Mouse (Mus musculus) cortical plate, adult 2 months (tissue): Measurements from ENCODE around the gene Olfr1471. TPM values are rescaled to one million over a fixed set of nuclear protein-coding genes. Genes with fewer than 3 reads are reported as not detected.
"Not testable (repeated sequence)": the region's sequence is repeated elsewhere in the genome, so short reads cannot be mapped to it uniquely, and the experiment has no call there.

Source experiments
- H3K27ac ChIP-seq: fragments of 200-500 bp; 2 replicates; pipeline ENCODE4 v1.5.1; 2012; ENCODE audit warnings: low read length, control low read depth, inconsistent platforms; ENCODE audit not compliant: insufficient read depth
- H3K4me1 ChIP-seq: fragments of 200-500 bp; 2 replicates; pipeline ENCODE4 v1.6.1; 2011; ENCODE audit warnings: low read length; ENCODE audit not compliant: control insufficient read depth, insufficient read depth
- H3K4me3 ChIP-seq: fragments of 200-500 bp; 2 replicates; pipeline ENCODE4 v1.5.1; 2011; ENCODE audit warnings: mild to moderate bottlenecking, low read length, control low read depth; ENCODE audit not compliant: insufficient read depth
- CTCF ChIP-seq: fragments of 200-500 bp; IDR thresholded peaks from 2 replicates; pipeline ENCODE4 v1.5.1; 2011; ENCODE audit warnings: mild to moderate bottlenecking, control low read depth, low read length; ENCODE audit not compliant: insufficient read depth; ENCODE audit errors: extremely low read depth
- POLR2A ChIP-seq: fragments of 200-500 bp; IDR thresholded peaks from 2 replicates; pipeline ENCODE4 v1.6.1; 2011; ENCODE audit warnings: mild to moderate bottlenecking, low read length, control low read depth; ENCODE audit not compliant: insufficient read depth; ENCODE audit errors: extremely low read depth
- polyA plus RNA-seq: library from polyadenylated mRNA; depleted of rRNA; stranded (reverse); fragments of >200 nt; gene quantifications from 2 replicates; pipeline ENCODE4 v1.2.3, GENCODE M21; 2012; rRNA removed

The Olfr1471 gene
- not detected in 2 replicates for polyA plus RNA-seq

DNA sequence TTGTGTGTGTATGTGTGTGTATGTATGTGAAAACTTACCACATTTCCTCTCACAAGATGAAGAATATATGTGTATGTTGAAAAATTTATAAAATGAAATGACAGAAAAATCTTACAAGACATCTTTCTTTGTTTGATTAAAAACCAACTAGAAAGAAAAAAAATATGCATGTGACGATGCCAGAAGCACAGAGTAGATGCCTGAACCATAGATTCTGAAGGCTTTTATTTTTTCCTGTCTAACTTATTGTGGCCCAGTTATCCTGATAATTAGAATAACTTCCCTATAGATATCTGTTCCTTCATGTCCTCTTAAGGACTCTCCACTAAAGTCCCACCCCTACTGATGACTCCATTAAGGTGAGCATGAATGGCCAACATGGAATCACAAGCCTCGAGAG lies at the start of gene Olfr1471:
Gene Olfr1471 (plus strand): TSS at position 301 of the 400 bp plus-strand sequence.
- not testable (repeated sequence) for H3K4me3 ChIP-seq, H3K4me1 ChIP-seq, H3K27ac ChIP-seq

DNA sequence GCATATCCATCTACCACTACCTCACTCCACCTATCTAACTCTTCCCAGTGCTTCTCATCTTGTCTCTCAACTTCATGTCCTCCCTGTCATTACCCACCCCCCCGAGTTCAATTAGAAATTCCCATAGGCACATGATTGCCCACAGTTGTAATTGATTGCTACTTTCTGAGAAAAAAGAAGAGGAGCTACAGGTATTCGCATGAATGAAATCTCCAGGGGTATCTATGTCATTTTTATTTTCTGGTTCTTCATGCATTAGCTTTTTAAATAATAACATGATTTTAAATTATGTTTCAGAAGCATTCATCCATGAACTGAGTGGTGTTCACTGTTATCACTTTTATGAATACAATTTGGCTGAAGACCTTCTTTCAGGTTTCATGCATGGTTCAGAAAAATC lies 35.7 kb upstream of the Olfr1471 start, which contains the start of gene Olfr1469:
Gene Olfr1469 (plus strand): TSS at position 301 of the 400 bp plus-strand sequence.
- Histone ChIP-seq H3K4me1 (no peaks in the 10 kb centered on the region), H3K4me3 (no peak within 1 kb of the TSS), H3K27ac (no peak within 1 kb of the TSS)
- TF ChIP-seq POLR2A = no peak
- no peak for TF ChIP-seq CTCF

DNA sequence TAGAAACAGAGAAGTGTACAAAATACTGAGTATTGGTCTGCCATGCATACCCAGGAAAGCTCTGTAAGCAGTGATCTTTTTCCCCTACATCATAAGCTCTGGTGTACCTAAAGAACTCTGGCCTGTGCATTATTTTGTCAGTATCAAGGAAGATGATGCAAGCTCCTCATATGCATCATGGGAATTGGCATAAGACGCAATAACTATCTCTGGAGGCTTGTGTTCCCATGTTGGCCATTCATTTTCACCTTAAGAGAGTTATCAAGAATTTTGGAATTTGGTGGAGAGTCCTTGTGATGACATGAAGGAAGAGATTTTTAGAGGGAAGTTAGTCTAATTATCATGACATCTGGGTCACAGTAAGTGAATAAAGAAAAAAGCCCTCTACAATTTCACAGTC lies 12.8 kb downstream of the Olfr1471 start, which contains the start of gene Olfr1472:
Gene Olfr1472 (minus strand): TSS at position 101 of the 400 bp plus-strand sequence.
- TF ChIP-seq POLR2A = no peak
- no peak for TF ChIP-seq CTCF

DNA sequence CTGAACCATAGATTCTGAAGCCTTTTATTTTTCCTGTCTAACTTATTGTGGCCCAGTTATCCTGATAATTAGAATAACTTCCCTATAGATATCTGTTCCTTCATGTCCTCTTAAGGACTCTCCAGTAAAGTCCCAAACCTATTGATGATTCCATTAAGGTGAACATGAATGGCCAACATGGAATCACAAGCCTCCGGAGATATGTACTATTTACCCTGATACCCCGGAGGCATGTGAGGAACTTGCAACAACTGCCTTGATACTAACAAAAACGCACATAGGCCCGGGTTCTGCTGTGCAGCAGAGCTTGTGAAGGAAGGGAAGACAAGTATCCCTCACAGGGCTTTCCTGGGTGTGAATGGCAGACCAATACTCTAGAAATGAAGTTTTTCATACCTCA lies 26.1 kb downstream of the Olfr1471 start, which contains the start of gene Olfr1474:
Gene Olfr1474 (plus strand): TSS at position 301 of the 400 bp plus-strand sequence.
- not testable (repeated sequence) for H3K27ac ChIP-seq, H3K4me3 ChIP-seq, H3K4me1 ChIP-seq

More for the DNA sequence above, 12.8 kb downstream of the Olfr1471 start, which contains the start of gene Olfr1472:
- no peak within 1 kb of the TSS for H3K27ac ChIP-seq
- H3K4me3 ChIP-seq = no peak within 1 kb of the TSS
- H3K4me1 ChIP-seq = no peaks in the 10 kb centered on the region

DNA sequence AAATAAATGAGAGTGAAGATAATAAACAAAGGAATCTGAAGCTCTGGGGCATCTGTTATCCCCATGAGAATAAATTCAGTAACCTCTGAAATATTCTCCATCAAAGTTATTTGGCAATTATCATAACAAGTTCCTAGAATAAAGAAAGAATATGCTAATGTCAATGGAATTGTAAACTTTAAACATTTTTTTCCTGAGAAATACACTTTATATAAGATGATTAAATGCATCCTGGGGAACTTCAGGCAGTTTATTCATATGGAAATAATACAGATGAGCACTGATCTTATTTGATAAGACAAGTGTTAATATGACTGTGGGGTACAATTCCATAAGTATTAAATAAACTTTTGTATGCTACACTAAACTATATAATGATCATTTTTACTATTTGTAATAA lies 36.9 kb downstream of the Olfr1471 start, which contains the start of gene Olfr1475:
Gene Olfr1475 (minus strand): TSS at position 101 of the 400 bp plus-strand sequence.
- Histone ChIP-seq H3K4me3 (no peak within 1 kb of the TSS), H3K4me1 (no peaks in the 10 kb centered on the region), H3K27ac (no peak within 1 kb of the TSS)
- TF ChIP-seq CTCF (no peak), POLR2A (no peak)

DNA sequence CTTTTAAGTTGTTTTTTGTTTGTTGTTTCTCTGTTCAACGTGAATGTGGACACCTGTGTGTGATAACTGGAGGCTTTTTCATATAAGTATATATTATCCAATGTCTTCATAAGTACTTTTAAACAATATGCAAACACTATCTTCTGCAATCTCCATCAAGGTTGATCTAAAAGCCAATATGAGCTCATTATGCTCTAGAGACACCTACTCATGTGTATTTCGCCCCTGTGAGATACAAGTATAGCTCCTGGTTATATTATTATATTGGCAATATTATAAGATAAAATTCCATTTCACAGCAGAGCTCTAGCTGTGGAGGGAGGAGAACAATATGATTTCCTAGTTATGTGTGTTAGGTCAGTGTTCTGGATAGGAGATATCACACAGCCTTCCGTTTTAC lies 57.0 kb downstream of the Olfr1471 start, which contains the start of gene Olfr1477:
Gene Olfr1477 (plus strand): TSS at position 301 of the 400 bp plus-strand sequence.
- Histone ChIP-seq H3K4me1 (no peaks in the 10 kb centered on the region), H3K27ac (no peak within 1 kb of the TSS), H3K4me3 (no peak within 1 kb of the TSS)
- no peak for TF ChIP-seq POLR2A
- TF ChIP-seq CTCF = no peak

Other genes with a start within 250 kb of the Olfr1471 start
- not detected in 2 replicates for gene Olfr1463, start 212.1 kb upstream of the Olfr1471 start, polyA plus RNA-seq
- not detected in 2 replicates for gene Olfr1465, start 127.9 kb upstream of the Olfr1471 start, polyA plus RNA-seq
- gene Olfr1466, start 104.5 kb upstream of the Olfr1471 start, polyA plus RNA-seq = not detected in 2 replicates
- gene Olfr1467, start 81.2 kb upstream of the Olfr1471 start, polyA plus RNA-seq = not detected in 2 replicates
- not detected in 2 replicates for gene Olfr1469, start 35.6 kb upstream of the Olfr1471 start, polyA plus RNA-seq
- not detected in 2 replicates for gene Olfr1472, start 12.7 kb downstream of the Olfr1471 start, polyA plus RNA-seq
- gene Olfr1474, start 26.2 kb downstream of the Olfr1471 start, polyA plus RNA-seq = not detected in 2 replicates
- gene Olfr1475, start 36.8 kb downstream of the Olfr1471 start, polyA plus RNA-seq = not detected in 2 replicates
- not detected in 2 replicates for gene Olfr1477, start 57.1 kb downstream of the Olfr1471 start, polyA plus RNA-seq
- not detected in 2 replicates for gene Olfr1480, start 84.5 kb downstream of the Olfr1471 start, polyA plus RNA-seq
- not detected in 2 replicates for gene Olfr1484, start 140.1 kb downstream of the Olfr1471 start, polyA plus RNA-seq
- gene Olfr1487, start 174.0 kb downstream of the Olfr1471 start, polyA plus RNA-seq = not detected in 2 replicates
- not detected in 2 replicates for gene Olfr1489, start 188.2 kb downstream of the Olfr1471 start, polyA plus RNA-seq
- gene Olfr1490, start 207.7 kb downstream of the Olfr1471 start, polyA plus RNA-seq = not detected in 2 replicates